Mouse (Mus musculus): ENCODE measurements around the gene Slco3a1. TPM values are rescaled to one million over a fixed set of nuclear protein-coding genes. Genes with fewer than 3 reads are reported as not detected.

Slco3a1 gene
- polyA plus RNA-seq, 1 experiment from 2014 or later: 14.8 TPM

DNA sequence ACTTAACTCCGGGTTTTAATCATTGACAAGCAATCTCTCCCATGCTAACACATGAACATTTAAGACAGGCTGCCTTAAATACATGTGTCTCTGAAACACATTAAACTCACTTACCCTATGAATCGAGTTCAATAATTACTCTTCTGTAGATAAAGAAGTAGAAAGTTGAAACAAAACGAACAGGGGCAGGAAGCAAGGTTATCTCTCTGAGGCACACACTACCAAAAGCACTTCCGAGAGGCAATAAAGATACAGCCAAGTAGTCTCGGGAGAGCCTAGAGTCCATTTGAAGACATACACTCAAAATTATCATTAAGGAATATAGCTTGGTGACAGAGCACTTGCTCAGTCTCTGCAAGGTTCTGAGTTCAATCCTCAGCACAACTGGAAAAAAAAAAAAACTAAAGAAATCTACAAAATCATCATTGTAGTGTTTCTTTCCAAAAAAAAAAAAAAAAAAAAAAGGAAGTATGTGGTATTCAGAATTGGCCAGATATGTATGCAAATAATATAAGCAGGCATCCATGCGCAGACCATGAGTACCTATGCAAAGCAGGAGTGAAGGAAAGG is 5.5 kb downstream of the Slco3a1 start:
- Histone ChIP-seq H3K9me3 (no peaks in the 10 kb centered on the region), H3K9ac (replicated peaks) (no peak overlapping the region), H3K4me2 (replicated peaks) (no peak overlapping the region), H3K36me3 (no peaks in the 10 kb centered on the region), H3K27me3 (peaks cover 28% of the 10 kb centered on the region), H3K4me3 (no peak overlapping the region), H3K4me1 (peaks cover 7% of the 10 kb centered on the region), H3K27ac (replicated peaks) (no peak overlapping the region)
- 84% methylated on average over 6 of the region's 6 CpGs for WGBS
- no peak for ATAC-seq (ENCODE audit: low FRiP score, low read depth)

DNA sequence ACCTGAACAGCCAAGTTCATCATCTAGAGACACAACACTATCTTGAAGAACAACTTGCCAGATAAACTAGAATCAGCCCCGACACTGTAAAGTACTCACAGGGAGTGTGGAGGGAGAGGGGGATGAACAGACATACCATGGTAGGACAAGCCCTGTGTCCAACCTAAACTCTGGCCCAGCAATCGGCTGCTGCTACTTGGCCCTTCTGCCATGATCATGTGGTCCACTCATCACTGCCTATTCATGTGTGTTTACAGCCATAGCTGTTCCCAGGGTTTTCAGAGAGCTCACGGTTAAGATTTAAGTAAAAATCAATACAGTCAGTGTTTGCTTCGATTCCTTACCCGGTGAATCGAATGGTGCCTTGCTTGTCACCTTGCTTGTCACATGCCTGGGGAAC is 7.9 kb downstream of the Slco3a1 start:
- Histone ChIP-seq H3K27me3 (peaks cover 8% of the 10 kb centered on the region), H3K4me1 (peaks cover 2% of the 10 kb centered on the region; the same call in 1 of the 2 replicates), H3K9ac (replicated peaks) (no peak overlapping the region), H3K4me3 (no peak overlapping the region), H3K4me2 (replicated peaks) (no peak overlapping the region), H3K36me3 (no peaks in the 10 kb centered on the region), H3K27ac (replicated peaks) (no peak overlapping the region), H3K9me3 (no peaks in the 10 kb centered on the region)
- no peak for ATAC-seq (ENCODE audit: low FRiP score, low read depth)
- 83% methylated on average over 6 of the region's 6 CpGs for WGBS

DNA sequence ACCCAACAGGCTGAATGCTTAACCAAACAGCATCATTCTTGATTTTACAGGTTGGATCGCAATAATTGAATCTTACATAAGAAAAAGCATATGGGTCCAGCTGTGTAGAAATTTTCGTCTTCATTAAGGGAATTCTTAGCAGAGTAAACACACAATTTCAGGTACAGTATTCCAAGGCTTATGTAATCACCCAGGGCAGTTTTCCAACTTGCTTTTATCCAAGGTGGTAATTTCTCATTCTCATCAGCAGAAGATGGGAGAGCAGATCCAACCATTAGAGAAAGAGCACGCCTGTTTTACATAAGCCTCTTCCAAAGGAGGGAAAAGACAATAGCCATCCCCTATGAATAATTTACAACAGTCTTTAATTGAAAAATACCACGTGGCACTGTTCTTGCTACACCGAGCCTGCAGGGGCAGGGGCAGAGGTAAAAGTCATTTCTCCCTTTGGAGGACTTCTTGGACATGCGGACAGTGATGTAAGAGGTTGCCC is 9.0 kb downstream of the Slco3a1 start:
- WGBS: 71% methylated on average over 6 of the region's 6 CpGs
- Histone ChIP-seq H3K9ac (replicated peaks) (no peak overlapping the region), H3K27me3 (no peaks in the 10 kb centered on the region), H3K36me3 (no peaks in the 10 kb centered on the region), H3K4me2 (replicated peaks) (no peak overlapping the region), H3K9me3 (no peaks in the 10 kb centered on the region), H3K4me3 (no peak overlapping the region), H3K4me1 (peaks cover 2% of the 10 kb centered on the region; the same call in 1 of the 2 replicates), H3K27ac (replicated peaks) (no peak overlapping the region)
- ATAC-seq (ENCODE audit: low FRiP score, low read depth): no peak

DNA sequence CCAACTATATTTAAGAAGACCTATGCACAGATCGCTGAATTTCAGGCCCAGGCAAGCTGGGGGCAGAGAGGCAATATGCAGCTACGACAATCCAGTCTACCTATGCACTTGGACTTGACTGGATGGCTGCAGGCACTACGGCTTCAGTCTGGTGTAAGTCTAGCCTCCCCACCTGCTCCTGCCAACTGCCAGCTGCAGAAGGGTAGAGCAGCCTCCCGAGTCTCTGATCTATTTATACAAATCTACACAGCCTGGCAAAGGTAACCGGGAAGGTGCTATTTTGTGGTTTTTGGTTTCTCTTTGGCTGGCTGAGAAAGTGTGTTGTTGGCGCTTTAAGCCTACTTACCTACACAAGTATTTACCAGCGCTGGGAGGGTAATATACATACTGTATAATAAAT is 10.3 kb downstream of the Slco3a1 start:
- Histone ChIP-seq H3K27me3 (no peaks in the 10 kb centered on the region), H3K9me3 (no peaks in the 10 kb centered on the region), H3K4me2 (replicated peaks) (no peak overlapping the region), H3K4me1 (peaks cover 2% of the 10 kb centered on the region; the same call in 1 of the 2 replicates), H3K36me3 (no peaks in the 10 kb centered on the region), H3K27ac (replicated peaks) (no peak overlapping the region), H3K4me3 (no peak overlapping the region), H3K9ac (replicated peaks) (no peak overlapping the region)
- 88% methylated on average over 7 of the region's 7 CpGs for WGBS
- no peak for ATAC-seq (ENCODE audit: low FRiP score, low read depth)

DNA sequence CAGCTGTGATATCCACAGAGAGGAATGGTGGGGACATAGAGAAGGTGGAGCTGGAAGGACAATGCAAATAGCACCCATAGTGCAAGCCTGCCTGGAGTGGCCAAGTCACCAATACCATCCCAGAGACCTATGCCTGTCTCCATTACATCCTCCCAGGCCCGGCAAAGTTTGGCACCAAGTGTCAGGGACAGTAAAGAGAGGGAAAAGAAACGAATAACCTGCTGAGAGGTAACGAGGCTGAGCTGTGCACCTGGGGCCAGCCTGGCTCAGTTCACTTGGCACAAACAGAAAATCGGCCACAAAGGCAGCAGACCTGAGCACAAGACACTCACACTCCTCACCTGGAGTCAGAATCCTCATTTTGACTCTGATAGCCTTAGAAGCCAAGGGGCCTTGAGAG is 12.6 kb downstream of the Slco3a1 start:
- no peak for ATAC-seq (ENCODE audit: low FRiP score, low read depth)
- 78% methylated on average over 4 of the region's 4 CpGs for WGBS
- Histone ChIP-seq H3K27me3 (no peaks in the 10 kb centered on the region), H3K4me3 (no peak overlapping the region), H3K36me3 (no peaks in the 10 kb centered on the region), H3K9ac (replicated peaks) (no peak overlapping the region), H3K4me1 (peaks cover 2% of the 10 kb centered on the region; the same call in 1 of the 2 replicates), H3K27ac (replicated peaks) (no peak overlapping the region), H3K4me2 (replicated peaks) (no peak overlapping the region), H3K9me3 (no peaks in the 10 kb centered on the region)

DNA sequence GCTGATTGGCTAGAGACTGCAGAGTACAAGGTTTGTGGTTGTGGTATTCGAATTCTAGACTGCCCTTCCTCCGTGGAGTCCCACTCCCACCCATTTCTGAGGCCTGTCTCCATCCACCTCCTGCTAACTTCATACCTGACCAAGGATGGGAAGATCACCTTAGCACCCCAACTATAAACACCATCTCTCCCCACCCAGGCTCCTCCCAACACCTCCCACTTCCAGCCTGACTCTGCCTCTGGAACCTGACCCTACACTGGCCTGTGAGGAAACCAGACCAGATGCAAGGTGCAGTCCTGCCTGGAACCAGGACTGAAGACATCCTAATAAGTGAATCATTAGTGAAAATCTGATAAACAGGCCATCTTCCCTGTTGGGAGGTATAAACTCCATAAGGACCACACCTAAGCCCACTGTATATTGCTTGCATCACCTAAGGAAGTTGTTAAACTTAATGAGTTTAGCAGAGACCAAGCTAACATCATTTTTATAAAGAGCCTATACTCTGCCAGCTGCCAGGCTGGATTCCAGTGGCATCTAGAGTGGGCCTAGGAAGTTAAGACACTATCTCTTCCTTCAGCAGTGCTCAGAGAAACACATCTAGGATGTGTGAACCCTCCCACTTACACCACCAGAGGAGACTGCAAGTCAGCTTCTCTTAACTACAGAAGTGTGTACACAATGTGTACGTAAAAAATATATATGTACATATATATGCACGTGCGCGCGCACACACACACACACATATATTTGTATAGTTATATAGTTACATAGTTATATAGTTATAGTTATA is 13.5 kb downstream of the Slco3a1 start:
- Histone ChIP-seq H3K4me2 (replicated peaks) (no peak overlapping the region), H3K4me1 (peaks cover 2% of the 10 kb centered on the region; the same call in 1 of the 2 replicates), H3K9ac (replicated peaks) (no peak overlapping the region), H3K4me3 (no peak overlapping the region), H3K27ac (replicated peaks) (no peak overlapping the region), H3K9me3 (no peaks in the 10 kb centered on the region), H3K36me3 (no peaks in the 10 kb centered on the region), H3K27me3 (no peaks in the 10 kb centered on the region)
- WGBS: 91% methylated on average over 7 of the region's 7 CpGs
- no peak for ATAC-seq (ENCODE audit: low FRiP score, low read depth)

DNA sequence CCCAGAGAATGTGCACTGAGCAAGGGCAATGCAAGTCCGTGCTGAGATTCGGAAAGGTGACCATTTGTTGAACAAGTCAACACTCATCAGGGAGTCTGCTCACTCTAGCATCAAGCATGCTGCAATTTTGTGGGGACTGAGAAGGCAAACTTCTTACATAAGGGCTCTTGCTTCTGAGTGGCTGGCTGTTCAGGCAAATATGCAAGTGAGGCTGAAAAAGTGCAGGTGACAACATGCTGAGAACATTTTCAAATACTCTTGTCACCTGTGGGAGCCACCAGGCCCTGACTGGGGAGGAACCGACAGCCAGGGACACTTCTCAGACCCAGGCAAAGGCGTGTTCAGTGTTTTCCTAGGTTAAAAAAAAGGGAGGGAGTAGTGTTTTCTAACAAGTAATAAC is 18.4 kb downstream of the Slco3a1 start:
- Histone ChIP-seq H3K27ac (replicated peaks) (no peak overlapping the region), H3K9me3 (no peaks in the 10 kb centered on the region), H3K9ac (replicated peaks) (no peak overlapping the region), H3K4me1 (no peaks in the 10 kb centered on the region), H3K27me3 (no peaks in the 10 kb centered on the region), H3K4me2 (replicated peaks) (no peak overlapping the region), H3K36me3 (no peaks in the 10 kb centered on the region), H3K4me3 (no peak overlapping the region)
- WGBS: 76% methylated on average over 4 of the region's 4 CpGs
- no peak for ATAC-seq (ENCODE audit: low FRiP score, low read depth)

DNA sequence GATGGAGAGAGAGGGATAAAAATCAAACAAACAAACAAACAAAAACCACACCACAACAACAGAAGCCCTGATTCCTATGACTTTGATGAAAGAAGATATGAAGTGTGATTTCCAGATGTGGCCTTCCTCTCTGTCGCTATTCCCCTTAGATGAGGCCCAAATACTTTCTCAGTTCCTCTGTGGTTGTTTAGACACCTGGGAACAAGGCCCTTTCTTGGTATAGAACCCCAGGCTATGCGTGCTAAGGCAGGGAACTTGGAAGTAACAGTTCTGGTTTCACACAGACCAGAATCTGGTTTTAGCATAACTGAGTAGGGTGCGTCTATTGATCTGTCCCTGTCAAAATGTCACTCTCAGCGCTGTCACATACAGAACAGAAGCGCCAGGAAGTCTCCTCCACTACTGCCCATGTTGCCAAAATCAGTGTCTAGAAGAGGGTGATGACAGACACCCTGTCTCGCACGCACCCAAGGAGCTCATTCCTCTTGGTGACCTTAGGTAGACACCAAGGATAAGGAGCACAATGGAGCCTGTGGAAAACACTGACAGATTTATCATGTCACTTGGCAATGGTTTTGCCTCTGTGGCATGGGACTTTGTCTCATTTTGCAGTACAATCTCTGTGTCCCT is 23.0 kb downstream of the Slco3a1 start:
- Histone ChIP-seq H3K27ac (replicated peaks) (no peak overlapping the region), H3K9ac (replicated peaks) (no peak overlapping the region), H3K4me3 (no peak overlapping the region), H3K27me3 (no peaks in the 10 kb centered on the region), H3K4me1 (no peaks in the 10 kb centered on the region), H3K4me2 (replicated peaks) (no peak overlapping the region), H3K36me3 (no peaks in the 10 kb centered on the region), H3K9me3 (no peaks in the 10 kb centered on the region)
- no peak for ATAC-seq (ENCODE audit: low FRiP score, low read depth)
- 88% methylated on average over 7 of the region's 7 CpGs for WGBS

DNA sequence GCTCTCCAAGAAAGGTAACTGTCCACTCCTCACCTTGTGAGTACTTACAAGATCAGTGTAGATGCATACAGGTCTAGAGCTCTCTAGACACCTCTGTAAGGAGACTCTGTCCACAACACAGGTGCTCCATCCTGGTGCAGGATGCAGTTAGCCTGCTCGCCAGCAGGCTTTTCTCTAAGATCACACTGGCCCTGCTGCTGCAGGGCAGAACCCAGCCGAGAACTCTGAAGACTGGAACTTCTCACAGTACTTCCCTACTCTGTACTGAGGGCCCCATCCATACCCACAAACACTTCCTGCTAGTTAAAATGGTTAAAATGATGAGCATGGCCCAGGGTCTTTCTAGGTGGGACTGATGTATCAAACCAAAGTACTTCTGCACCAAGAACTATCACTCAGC is 24.7 kb downstream of the Slco3a1 start:
- peaks cover 7% of the 10 kb centered on the region for H3K27me3 ChIP-seq
- ATAC-seq (ENCODE audit: low FRiP score, low read depth): no peak
- no peak overlapping the region for H3K4me3 ChIP-seq
- 72% methylated on average over 2 of the region's 2 CpGs for WGBS
- H3K27ac ChIP-seq (replicated peaks): no peak overlapping the region
- no peaks in the 10 kb centered on the region for H3K9me3 ChIP-seq
- no peak overlapping the region for H3K4me2 ChIP-seq (replicated peaks)
- H3K4me1 ChIP-seq: no peaks in the 10 kb centered on the region
- H3K9ac ChIP-seq (replicated peaks): no peak overlapping the region
- H3K36me3 ChIP-seq: no peaks in the 10 kb centered on the region

DNA sequence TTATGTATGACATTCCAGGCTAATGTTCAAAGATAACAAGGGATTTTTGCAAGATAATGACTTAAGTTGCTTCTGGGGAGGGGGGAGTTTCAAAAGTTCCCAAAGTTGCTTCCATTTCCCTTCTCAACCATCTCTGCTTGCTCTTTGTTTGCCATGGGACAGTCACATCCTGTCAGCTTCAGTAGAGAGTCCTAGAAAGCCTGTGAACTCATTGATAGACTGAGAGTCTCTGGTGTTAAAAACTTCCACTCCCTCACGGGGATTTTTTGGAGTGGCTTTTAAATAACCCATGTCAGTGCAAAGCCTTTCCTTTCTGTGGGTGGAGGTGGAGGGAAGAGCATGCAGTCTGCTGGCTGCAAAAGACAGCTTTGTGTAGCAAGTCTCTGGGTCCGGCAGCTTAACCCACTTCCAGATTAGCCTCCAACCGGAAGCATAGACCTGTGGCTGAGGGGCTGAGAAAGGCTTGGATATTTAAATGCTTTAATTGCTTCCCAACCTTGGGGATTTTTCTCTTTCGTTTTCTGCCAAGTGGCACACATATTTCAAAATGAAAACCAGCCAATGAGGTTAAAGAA is 25.3 kb downstream of the Slco3a1 start:
- WGBS: 54% methylated on average over 4 of the region's 4 CpGs
- H3K9ac ChIP-seq (replicated peaks): no peak overlapping the region
- no peak for ATAC-seq (ENCODE audit: low FRiP score, low read depth)

DNA sequence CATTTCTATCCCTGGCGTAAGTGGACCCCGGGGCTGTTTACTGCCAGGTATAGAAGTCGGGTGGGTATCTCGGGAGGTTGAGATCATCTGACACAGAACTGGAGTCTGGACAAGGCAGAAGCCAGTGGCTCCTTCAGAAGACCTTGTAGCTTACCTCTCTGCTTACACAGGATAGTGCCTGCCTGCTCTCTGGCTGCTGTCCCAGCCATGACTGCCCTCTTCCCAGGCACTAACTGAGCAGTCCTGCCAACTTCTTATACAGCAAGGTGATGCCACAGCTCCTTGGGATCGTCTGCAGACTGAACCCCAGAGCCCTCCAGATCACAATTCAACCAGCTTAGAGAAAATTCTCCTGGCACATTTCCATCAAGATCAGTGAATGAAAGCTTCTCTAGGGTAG is 26.4 kb downstream of the Slco3a1 start:
- no peak overlapping the region for H3K27ac ChIP-seq (replicated peaks)
- no peak overlapping the region for H3K4me2 ChIP-seq (replicated peaks)
- H3K4me1 ChIP-seq: peaks cover 1% of the 10 kb centered on the region; the same call in 1 of the 2 replicates
- H3K9ac ChIP-seq (replicated peaks): no peak overlapping the region
- H3K27me3 ChIP-seq: peaks cover 7% of the 10 kb centered on the region
- no peaks in the 10 kb centered on the region for H3K36me3 ChIP-seq
- no peak overlapping the region for H3K4me3 ChIP-seq
- H3K9me3 ChIP-seq: no peaks in the 10 kb centered on the region
- WGBS: 90% methylated on average over 5 of the region's 5 CpGs
- no peak for ATAC-seq (ENCODE audit: low FRiP score, low read depth)

More for the DNA sequence above, 25.3 kb downstream of the Slco3a1 start:
- Histone ChIP-seq H3K4me2 (replicated peaks) (no peak overlapping the region), H3K4me3 (no peak overlapping the region), H3K36me3 (no peaks in the 10 kb centered on the region), H3K4me1 (no peaks in the 10 kb centered on the region), H3K27ac (replicated peaks) (no peak overlapping the region), H3K9me3 (no peaks in the 10 kb centered on the region), H3K27me3 (peaks cover 7% of the 10 kb centered on the region)

DNA sequence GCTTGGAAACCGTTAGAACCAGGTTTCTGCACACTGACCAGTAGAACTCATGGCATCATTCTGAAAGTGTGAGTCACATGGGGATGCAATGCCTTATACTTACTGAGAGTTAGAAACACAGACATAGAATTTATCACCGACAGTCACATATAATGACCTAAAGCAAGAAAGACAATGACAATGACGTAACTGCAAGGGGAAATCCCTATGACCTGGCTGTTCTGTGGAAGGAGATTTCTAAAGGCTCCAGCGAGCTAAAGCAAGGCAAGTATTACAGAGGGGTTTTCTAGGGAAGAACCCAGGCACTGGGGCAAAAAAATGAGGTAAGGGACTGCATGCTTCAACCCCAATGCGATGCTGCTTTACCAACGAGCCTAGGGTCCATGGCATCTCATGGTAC is 26.9 kb downstream of the Slco3a1 start:
- no peak overlapping the region for H3K4me3 ChIP-seq
- WGBS: 87% methylated on average over 6 of the region's 6 CpGs
- H3K9ac ChIP-seq (replicated peaks): no peak overlapping the region
- H3K36me3 ChIP-seq: no peaks in the 10 kb centered on the region
- H3K27ac ChIP-seq (replicated peaks): no peak overlapping the region
- peaks cover 5% of the 10 kb centered on the region; the same call in 1 of the 2 replicates for H3K4me1 ChIP-seq
- no peak overlapping the region for H3K4me2 ChIP-seq (replicated peaks)
- peaks cover 7% of the 10 kb centered on the region for H3K27me3 ChIP-seq
- H3K9me3 ChIP-seq: no peaks in the 10 kb centered on the region
- ATAC-seq (ENCODE audit: low FRiP score, low read depth): no peak

Data from midbrain, embryonic 12.5 days (tissue).